Mouse (Mus musculus) large intestine, adult 2 months (tissue): ENCODE measurements around the gene Gm17581. TPM values are rescaled to one million over a fixed set of nuclear protein-coding genes. Genes with fewer than 3 reads are reported as not detected.
A peak's percentile ranks its signal among the peaks of the same experiment; 100 is the strongest.
"Not testable (repeated sequence)": the region's sequence is repeated elsewhere in the genome, so short reads cannot be mapped to it uniquely, and the experiment has no call there.

Experiments
- DNase-seq: peaks from one replicate; pipeline ENCODE4 v3.0.0-alpha.2; 2012; ENCODE audit warnings: low read depth, low spot score
- WGBS: fragments of 180-500 bp; shearing (Covaris S2); methylation state at CpG from one replicate; pipeline ENCODE4 v1.1.7; 2018; 5-methylcytosine and 5-hydroxymethylcytosine counted together
- polyA plus RNA-seq: library from polyadenylated mRNA; depleted of rRNA; stranded (reverse); fragments of >200 nt; gene quantifications from 2 replicates; pipeline ENCODE4 v1.2.3, GENCODE M21; 2012; rRNA removed

Gm17581 gene
- polyA plus RNA-seq, result not detected in 2 replicates

DNA sequence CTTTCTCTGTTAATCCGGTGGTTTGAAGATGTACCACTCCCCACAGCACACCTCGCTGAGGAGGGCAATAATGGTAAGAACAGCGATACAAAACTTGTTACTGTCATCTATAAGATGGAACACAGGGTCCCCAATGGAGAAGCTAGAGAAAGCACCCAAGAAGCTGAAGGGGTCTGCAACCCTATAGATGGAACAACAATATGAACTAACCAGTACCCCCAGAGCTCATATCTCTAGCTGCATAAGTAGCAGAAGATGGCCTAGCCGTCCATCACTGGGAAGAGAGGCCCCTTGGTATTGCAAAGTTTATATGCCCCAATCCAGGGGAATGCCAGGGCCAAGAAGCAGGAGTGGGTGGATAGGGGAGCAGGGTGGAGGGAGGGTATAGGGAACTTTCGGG, at the start of gene Gm17581:
TSS of gene Gm17581 (minus strand) at position 101 of the 400 bp plus-strand sequence.
- 85% methylated on average over 5 of the region's 5 CpGs for WGBS
- DNase-seq, result not testable (repeated sequence)

DNA sequence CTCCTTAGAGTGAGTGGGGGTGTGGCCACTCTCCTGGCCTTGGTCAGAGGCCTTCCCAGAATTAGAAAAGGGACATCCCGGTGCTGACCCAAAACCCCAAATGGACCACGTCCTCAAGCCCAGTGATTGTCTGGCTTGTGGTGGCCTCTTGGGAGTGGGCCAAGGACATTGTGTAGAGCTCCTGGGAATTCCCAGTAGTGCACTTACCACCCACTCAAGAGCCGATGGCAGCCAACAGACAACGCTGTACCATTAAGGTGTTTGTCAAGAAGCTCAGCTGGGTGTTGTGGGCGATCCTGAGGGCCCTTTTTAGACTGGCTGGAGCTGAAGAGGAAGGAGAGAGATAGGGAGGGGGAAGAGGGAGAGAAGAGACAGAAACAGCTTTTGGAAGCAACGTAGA, 48.9 kb upstream of the Gm17581 start:
- 60% methylated on average over 6 of the region's 6 CpGs for WGBS

DNA sequence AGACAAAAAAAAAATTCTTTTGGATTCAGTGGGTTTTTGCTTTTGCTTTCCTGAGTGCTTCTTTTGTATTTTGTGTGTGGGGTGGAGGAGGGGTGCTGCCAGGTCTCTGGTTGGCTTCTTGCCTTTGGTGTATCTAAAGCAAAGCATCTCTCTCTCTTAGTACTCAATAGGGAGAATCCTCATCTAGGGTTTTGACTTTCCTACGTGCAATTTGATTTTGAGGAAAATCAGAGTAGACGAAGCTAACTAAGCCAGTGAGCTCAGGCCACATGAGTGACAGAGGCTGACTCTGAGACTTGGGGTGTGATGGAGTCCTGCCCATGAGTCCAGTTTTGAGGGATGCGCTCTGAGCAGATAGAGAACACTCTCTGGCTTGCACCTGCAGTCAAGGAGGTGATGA, 43.8 kb upstream of the Gm17581 start:
- 78% methylated on average over 3 of the region's 3 CpGs for WGBS
- DNase-seq, result no peak

More for the DNA sequence above, 48.9 kb upstream of the Gm17581 start:
- no peak for DNase-seq

DNA sequence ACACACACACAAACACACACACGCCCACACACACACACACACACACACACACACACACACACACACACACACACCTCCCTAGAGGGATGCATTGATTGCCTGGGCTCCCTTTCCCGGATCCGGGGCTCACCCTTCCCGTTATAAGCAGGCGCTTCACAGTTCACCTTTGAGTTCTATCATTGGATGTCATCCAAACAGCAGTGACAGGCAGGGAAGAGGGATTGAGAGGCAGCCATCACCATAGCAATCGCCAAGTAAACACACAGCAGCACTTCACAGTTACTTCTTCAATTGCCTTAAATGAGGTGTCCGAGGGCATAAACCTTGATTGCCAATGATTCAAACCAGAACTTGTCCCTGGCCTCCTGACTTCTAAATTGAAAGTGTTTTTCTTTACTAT, 43.4 kb upstream of the Gm17581 start:
- WGBS, result 7% methylated on average over 7 of the region's 7 CpGs
- DNase-seq, result no peak

DNA sequence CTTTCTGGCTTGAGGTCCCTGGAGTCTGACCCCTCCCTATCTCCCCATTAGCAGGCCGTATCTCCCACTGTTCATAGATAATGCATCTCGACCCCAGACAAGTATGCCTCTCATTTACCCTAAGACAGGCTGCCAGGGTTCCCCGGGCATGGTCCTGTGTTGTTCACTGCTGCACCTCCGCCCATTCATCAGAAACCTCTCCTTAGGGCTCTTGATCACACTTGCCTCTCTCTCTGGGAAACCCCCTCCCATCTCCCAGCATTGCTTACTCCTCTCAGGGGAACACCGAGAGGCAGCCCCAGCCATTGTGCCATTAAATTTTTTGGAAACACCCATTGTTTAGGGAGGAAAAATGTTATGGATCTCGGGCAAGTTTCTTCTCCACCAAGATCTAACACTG, 42.3 kb upstream of the Gm17581 start:
- 67% methylated on average over 6 of the region's 6 CpGs for WGBS
- DNase-seq, result no peak

DNA sequence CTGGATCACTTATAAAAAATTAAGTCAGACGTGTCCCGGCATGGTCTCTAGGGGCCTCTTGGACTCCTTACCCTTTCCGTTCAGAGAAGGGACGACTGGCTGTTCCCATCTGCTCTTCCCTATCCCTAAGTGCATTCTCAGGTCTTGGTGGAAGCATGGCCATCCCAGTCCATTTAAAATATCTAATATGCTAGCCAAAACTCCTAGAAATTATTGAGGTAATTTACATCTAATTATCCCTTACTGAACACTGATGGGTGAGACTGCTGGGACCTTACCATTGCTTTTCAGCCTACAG, 42.0 kb upstream of the Gm17581 start:
- WGBS, result 75% methylated on average over 4 of the region's 4 CpGs
- DNase-seq, result no peak

DNA sequence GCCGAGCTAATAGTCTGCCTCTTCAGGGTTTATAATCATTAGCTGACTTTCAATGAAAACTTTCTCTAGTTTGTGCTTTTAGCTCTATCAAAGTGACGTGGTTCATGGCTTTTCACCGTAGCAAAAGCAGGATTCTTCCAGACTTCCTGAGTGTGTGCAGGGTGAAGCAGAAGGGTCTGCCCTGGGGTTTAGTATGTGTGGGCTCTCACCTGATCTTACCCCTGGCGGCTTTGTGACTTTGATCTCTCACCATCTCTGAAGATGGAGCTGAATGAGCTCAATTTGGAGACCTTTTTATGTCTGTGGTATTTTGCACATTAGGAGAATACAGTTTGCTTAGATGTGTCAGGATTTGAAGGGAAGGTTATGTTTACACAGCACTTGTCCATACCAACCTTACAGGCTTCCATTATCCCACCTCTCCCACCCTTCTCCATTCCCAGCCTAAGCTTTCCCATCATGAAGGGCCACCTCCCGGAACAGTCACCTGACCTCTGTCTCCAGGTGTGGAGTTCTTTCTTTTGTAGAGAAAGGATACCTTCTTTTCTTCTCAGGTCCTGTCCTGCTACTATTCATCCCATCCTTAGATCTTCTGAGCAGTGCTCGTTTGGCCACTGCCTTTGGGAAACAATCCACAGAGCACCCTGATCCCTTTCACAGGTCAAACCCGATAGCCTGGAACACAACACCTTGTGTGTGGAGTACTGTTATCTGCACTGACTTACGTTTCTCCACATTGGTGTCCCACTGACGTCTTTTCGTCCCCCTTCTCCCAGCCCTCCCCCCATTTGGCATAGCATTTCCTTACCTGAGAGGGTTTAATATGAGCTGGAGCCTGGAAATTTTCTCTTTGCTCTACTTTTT, 41.4 kb upstream of the Gm17581 start:
- no peak for DNase-seq
- WGBS, result 60% methylated on average over 10 of the region's 10 CpGs

DNA sequence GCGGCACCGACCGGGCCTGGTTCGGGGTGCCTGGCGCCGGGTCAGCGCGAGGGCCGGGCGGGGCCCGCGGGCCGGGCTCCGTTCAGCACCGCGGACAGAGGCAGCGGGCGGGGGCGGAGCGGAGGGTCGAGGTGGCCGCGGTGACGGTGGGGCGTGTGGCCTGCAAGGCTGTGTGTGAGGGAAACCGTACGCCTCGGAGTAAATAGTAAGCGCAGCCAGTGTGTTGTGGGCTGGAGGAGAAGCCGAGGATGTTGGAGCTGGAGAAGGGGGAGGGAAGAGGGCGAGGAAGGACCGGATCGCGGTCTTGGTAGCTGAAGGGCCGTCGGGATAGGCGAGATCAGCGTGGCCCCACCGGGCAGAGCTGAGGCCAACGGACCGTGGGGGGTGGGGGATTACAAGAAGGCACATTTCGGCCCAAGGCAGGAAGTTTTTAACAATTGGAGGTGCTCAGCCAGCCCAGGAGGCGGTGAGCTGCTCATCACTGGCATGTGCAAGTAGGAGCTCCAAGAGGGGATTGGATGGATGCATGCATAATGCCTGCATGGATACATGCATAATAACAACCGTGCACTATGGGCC, 40.1 kb upstream of the Gm17581 start:
- DNase-seq, result no peak
- 3% methylated on average over 44 of the region's 44 CpGs for WGBS

DNA sequence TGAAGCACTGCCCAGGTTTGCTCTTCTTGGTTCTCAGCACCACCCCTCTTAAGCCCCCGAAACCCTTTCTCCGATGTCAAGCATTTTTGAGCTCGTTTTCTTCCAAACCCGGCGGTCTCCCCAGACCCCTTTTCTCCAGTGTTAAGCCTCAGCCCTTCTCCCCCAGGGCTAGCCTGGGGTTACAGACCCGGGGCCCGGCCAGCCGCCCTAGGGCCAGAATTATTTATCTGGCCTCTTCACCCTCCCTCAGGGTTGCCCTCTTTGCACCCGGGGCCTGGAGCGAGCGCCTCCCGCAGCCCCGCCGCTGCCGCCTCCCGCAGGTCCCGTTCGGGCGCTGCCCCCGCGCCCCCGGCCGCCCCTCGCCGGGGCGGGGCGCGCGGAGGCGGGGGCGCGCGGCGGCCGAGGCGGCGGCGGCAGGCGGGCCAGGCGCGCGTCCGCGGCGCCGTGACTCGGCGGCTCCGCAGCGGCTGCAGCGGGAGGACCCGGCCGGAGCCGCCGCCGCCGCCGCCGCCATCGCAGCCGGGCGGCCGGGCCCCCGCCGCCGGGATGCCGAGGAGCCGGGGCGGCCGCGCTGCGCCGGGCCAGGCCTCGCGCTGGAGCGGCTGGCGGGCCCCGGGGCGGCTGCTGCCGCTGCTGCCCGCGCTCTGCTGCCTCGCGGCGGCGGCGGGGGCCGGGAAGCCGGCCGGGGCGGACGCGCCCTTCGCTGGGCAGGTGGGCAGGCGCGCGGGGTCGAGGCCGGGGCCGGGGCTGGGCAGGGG, 39.4 kb upstream of the Gm17581 start, which contains the start of gene Mmp24:
TSS of gene Mmp24 (plus strand) at position 416 of the 758 bp plus-strand sequence.
- WGBS, result 15% methylated on average over 100 of the region's 100 CpGs
- no peak for DNase-seq

DNA sequence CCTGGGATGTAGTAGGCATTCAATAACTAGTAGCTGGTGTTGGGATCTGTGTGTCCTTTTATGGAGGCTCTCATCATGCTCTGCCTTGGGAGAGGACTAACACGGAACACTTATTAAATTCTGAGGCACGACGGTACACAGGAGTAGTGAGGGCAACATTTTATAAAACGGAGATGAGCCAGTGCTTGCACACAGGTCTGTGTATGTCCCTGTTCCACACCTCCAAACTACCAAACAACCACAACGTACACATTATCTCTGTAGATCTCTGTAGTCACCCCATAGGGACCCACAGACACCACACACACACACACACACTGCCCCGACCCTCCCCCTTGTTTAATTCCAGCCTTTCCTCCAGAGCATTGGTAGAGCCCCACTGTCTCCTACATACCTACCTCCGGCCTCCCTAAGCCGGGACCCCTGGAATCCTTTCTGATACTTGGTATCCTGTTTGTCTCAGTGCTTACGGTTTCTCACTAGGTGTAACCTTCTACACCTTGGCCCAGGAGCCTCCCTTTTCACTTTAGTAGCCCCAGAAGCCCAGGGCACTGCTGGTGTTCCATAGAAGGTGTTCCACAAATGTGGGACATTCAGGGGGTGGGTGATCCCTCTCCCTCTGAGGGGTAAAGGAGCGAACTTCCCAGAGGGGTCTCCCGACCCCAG, 38.7 kb upstream of the Gm17581 start:
- no peak for DNase-seq
- WGBS, result 50% methylated on average over 11 of the region's 11 CpGs

DNA sequence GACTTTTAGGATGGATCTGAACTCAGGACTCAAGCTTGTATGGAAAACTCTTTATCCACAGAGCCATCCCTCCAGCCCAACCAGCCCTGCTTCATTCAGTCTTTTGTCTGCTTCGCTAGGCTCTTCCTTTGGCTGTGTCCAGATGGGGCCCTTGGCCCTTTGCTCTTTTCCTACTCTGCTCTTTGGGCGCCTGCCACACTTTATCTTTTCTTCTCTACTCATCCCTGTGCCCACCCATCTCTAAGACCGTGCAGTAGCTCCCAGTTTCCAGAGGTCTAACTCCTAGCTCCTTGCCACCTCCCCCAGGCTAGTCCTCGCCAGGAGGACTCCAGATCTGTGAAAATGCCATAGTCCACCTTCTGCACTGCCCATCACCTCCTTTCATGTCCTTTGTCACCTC, 38.0 kb upstream of the Gm17581 start:
- WGBS, result 67% methylated on average over 4 of the region's 4 CpGs
- DNase-seq, result no peak

DNA sequence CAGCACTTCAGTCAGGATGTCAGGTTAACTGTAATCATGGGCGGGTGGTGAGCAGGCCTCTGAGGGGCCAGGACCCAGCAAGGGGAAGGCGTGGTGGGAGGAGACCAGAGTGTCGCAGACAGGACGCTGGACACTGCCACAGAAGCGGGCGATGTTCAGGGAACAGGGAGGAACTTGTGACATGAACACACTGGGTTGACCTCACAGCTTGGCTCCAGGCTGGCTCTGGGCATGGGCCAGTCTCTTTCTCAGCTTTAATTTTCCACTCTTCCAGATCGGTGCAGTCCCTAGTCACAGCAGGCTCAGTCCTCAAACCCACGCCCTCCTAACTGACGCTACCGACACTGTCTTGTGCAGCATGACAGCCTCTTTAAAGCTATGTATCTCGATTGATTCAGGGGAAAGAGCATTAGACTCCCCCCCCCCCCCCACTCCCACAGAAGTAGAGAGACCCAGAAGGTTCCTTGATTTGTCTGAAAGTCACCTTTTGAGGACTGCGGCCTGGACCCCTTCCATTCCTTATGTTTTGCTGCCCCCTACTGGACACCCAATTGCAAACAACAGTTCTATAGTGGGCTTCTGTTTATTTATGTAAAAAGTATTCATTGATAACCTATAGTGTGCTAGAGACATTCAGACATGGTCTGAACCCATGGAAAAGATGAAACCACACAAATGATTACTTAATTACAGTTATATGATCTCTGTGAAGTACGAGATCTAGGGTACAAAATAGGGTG, 29.2 kb upstream of the Gm17581 start:
- 54% methylated on average over 13 of the region's 13 CpGs for WGBS
- DNase-seq, result peak; percentile 32

DNA sequence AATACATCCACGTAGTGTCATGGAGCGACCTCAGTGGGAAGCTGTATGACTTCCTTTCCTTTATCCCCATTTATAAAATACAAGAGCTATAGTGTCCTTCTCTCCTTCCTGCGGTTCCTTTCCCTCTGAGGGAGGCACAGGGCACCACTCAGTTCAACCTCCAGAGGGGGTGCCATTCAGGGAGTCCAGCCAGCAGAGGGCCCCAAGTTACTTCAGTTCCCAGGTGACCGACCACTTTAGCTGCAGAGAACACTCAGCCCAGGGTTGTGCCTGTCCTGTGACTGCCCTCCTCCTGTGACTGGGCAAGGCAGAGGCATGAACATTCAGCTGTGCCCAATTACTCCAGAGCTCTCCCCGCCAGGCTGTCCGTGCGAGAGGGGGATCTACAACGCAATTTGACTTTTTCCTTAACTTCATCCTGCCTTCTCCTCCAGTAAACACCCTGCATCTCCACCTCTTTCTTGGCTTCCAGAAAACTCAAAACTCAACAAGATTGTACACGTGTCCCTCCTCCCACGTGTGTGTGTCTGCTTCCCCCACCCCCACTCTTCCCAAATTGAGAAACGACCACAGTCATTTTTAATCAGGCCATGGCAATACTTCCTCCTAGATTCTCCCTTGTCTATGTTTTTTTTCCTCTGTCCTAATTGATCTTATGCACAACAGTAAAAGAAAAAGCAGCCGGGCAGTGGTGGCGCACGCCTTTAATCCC, 21.3 kb upstream of the Gm17581 start:
- DNase-seq, result no peak
- WGBS, result 58% methylated on average over 14 of the region's 14 CpGs

DNA sequence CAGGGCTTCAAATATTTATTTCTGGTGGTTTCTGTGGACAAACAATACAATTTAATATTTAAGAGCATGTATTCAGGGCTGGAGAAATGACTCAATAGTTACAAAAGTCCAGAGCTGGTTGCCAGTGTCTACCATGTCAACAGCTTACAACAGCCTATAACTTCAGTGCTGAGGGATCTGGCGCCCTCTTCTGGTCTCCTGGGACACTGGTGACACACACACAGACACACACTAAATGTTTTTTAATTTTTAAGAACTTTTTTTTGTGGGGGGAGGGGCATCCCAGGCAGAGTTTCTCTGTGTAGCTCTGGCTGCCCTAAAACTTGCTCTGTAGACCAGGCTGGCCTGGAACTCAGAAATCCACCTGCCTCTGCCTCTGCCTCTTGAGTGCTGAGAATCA, 20.1 kb upstream of the Gm17581 start:
- DNase-seq, result no peak
- WGBS, result 3% methylated on average over 1 of the region's 1 CpGs

DNA sequence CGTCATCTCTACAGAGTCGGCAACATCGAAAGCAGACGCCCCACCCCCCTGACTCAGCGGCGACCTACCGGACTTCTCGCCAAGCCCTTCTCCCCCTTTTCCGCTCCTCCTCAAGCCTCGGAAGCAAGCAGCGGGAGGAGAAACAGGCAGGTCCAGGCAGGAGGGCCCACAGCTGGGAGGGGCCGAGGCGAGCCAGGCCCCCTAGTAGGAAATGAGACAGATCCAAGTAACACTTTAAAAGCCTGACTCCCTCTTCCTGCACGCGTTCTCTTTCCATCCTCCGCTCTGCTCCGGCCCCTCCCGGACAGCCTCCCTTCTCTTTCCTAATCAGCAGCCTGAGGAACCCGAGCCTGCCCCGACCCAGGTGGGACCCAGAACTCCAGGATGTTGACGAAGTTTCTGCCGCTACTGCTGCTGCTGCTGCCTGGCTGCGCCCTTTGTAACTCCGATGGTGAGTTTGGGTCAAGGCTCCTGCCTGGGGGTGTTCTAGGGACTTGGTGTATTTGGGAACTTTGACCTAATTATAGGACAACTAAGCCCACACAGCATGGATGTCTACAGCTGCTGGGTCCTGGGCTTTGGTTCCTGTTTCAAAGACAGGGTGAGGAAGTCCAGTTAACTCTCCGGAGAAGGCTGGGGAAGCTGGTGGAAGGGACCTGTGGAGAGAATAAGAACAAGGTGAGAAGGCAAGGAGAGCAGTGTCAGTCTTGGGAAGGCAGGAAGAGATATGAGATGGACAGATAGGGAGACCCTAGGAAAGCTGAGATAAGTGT, 15.5 kb upstream of the Gm17581 start, which contains the start of gene Procr:
TSS of gene Procr (plus strand) at position 104 of the 773 bp plus-strand sequence.
- DNase-seq, result no peak
- whole genome bisulfite sequencing, result 2% methylated on average over 25 of the region's 25 CpGs

DNA sequence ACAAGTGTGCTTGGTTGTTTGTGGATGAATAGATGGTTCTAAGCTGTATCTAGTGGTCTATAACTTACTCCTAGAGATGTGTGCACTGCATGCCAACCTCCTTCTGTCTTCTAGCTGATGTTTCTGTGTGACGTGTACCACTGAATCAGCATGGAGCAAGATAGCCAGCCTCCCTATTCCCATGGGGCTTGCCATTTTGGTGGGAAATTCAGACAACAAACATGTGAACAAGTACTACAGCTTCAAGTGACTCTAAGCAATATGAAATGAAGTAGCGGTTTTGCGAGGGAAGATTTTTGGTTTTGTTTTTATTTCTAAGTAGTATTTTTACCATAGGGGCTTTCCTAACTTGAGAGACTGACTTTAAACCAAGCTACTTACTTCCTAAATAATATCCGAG, 13.7 kb upstream of the Gm17581 start:
- WGBS, result 80% methylated on average over 4 of the region's 4 CpGs

DNA sequence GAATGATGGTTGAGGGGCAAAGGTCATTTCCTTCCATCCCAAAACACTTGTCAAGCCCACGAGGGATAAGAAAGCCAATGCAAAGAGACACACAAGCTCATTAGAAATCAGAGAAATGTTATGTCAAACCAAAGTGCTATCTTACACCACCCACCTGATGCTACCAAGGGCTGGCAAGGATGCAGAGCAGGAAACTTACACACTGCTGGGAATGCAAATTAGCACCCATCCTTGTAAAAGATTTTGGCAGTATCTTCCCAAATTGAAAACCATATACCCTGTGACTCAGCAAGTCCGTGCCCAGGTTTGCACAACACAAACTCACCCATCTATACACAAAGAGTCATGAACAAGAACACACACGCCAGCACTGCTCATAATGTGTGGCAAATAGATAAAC, 9.8 kb upstream of the Gm17581 start:
- no peak for DNase-seq

More for the DNA sequence above, 13.7 kb upstream of the Gm17581 start:
- DNase-seq, result no peak

DNA sequence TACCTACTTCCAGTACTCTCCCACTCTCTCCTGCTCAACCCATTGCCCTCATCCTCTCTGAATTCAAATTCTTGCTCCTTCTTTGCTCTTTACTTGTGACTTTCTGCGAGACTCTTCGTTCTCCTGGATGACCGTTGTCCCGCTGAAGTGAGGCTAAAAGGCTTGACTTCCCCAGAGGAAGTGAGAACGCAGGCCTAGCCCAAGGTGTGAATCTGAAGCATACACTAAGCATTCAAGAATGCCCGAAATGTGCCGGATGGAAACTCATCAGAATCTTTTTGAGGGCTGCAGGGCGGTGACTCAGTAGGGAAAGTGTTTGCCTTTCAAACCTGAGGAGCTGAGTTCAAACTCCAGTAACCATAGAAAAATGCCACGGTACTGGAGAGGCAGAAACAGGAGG, 7.7 kb upstream of the Gm17581 start:
- WGBS, result 76% methylated on average over 9 of the region's 9 CpGs
- DNase-seq, result no peak

More for the DNA sequence above, 9.8 kb upstream of the Gm17581 start:
- 53% methylated on average over 3 of the region's 3 CpGs for WGBS
